Mouse (Mus musculus) brain, embryonic 14.5 days (tissue): ENCODE data around the gene H2afz.

Experiments used
- CTCF ChIP-seq: fragments of 200-500 bp; IDR thresholded peaks from 2 replicates; pipeline ENCODE4 v1.5.1; 2012; ENCODE audit warnings: inconsistent platforms, mild to moderate bottlenecking, moderate library complexity, borderline replicate concordance; ENCODE audit not compliant: insufficient read depth, insufficient read length; ENCODE audit errors: extremely low read depth
- POLR2A ChIP-seq: fragments of 200-500 bp; IDR thresholded peaks from 2 replicates; pipeline ENCODE4 v1.6.1; 2012; ENCODE audit warnings: mild to moderate bottlenecking, inconsistent platforms, borderline replicate concordance; ENCODE audit not compliant: poor library complexity, insufficient read depth, insufficient read length, severe bottlenecking; ENCODE audit errors: extremely low read depth

GRCm38 (mm10) chr3:137887961-137888360 lies 23.7 kb downstream of the H2afz start:
- TF ChIP-seq CTCF (no peak), POLR2A (no peak)
